ENCODE assay signal across 13 mouse cellular contexts in genomic region chr16:91173870-91174278, GRCm38 (mm10). TPM values are rescaled to one million over a fixed set of nuclear protein-coding genes. Genes with fewer than 3 reads are reported as not detected.
DNase-seq lines count a peak whose midpoint lies in the region; ATAC-seq and TF ChIP-seq lines count a peak whose summit lies in the region.
"Had no signal": no experiment of that assay in that cellular context is flagged by ENCODE, and none has a peak within 500 bp of the region (broad histone marks: within the 10 kb centered on the region; RNA-seq: fewer than 3 reads in every experiment).

No protein-coding gene starts in this region.

- 9% methylated on average over 3 of the region's 3 CpGs for WGBS in forebrain, postnatal 0 days
- 16% methylated on average over 3 of the region's 3 CpGs for WGBS in limb, embryonic 13.5 days
- WGBS in intestine, embryonic 15.5 days: 39% methylated on average over 3 of the region's 3 CpGs

- H3K36me3 ChIP-seq in forebrain, postnatal 0 days (ENCODE audit: insufficient read depth): no peaks in the 10 kb centered on the region
- no peaks in the 10 kb centered on the region for H3K36me3 ChIP-seq in limb, embryonic 13.5 days
- H3K36me3 ChIP-seq in intestine, embryonic 15.5 days: no peaks in the 10 kb centered on the region

- DNase-seq in left cerebral cortex, postnatal 4 days: peak; percentile 65
- no peak for DNase-seq in left cerebral cortex, adult 2 months (ENCODE audit: extremely low spot score in 1 of 2, low spot score in 2 of 2)
- DNase-seq in forebrain, postnatal 0 days: no peak
- no peak for DNase-seq in adrenal gland, adult (ENCODE audit: inconsistent age in 2 of 2, low spot score in 1 of 2)
- DNase-seq: kidney, postnatal 14 days; lung, adult 2 months had no signal

- peak; percentile 70 for ATAC-seq in forebrain, postnatal 0 days
- ATAC-seq in limb, embryonic 13.5 days (ENCODE audit: low FRiP score, low read depth): 0 out of 2 replicates have a peak, but pooled peaks have one; percentile 8
- no peak for ATAC-seq in megakaryocyte progenitor cell, adult 5-6 weeks (replicated peaks; ENCODE audit: poor library complexity)
- no peak for ATAC-seq in intestine, embryonic 15.5 days

- no peak for TF ChIP-seq CTCF in left cerebral cortex, adult 2 months (IDR thresholded peaks at IDR 0.05)
- no peak for TF ChIP-seq CTCF in forebrain, postnatal 0 days (IDR thresholded peaks at IDR 0.05; ENCODE audit: low read depth)

- no peak overlapping the region for H3K4me2 ChIP-seq in forebrain, postnatal 0 days (ENCODE audit: low read depth)
- H3K4me2 ChIP-seq in limb, embryonic 13.5 days (replicated peaks): no peak overlapping the region; the same call in 1 of the 2 replicates
- no peak overlapping the region for H3K4me2 ChIP-seq in intestine, embryonic 15.5 days (replicated peaks)

- H3K27ac ChIP-seq in left cerebral cortex, adult 2 months: no peak overlapping the region
- no peak overlapping the region for H3K27ac ChIP-seq in forebrain, postnatal 0 days (ENCODE audit: low read depth, low read length)
- no peak overlapping the region for H3K27ac ChIP-seq in limb, embryonic 13.5 days
- H3K27ac ChIP-seq in intestine, embryonic 15.5 days: no peak overlapping the region

- H3K4me3 ChIP-seq in left cerebral cortex, adult 2 months: no peak overlapping the region
- H3K4me3 ChIP-seq in forebrain, postnatal 0 days (ENCODE audit: low read depth, low read length): no peak overlapping the region
- H3K4me3 ChIP-seq in limb, embryonic 13.5 days: no peak overlapping the region
- no peak overlapping the region for H3K4me3 ChIP-seq in intestine, embryonic 15.5 days (replicated peaks)

- no peaks in the 10 kb centered on the region for H3K9me3 ChIP-seq in forebrain, postnatal 0 days (ENCODE audit: low read length)
- H3K9me3 ChIP-seq in limb, embryonic 13.5 days: no peaks in the 10 kb centered on the region
- H3K9me3 ChIP-seq in intestine, embryonic 15.5 days: no peaks in the 10 kb centered on the region

- H3K27me3 ChIP-seq in forebrain, postnatal 0 days (ENCODE audit: insufficient read depth, low read length): peaks cover 42% of the 10 kb centered on the region
- H3K27me3 ChIP-seq in limb, embryonic 13.5 days: peaks cover 58% of the 10 kb centered on the region
- peaks cover 19% of the 10 kb centered on the region; the same call in 1 of the 2 replicates for H3K27me3 ChIP-seq in intestine, embryonic 15.5 days (replicated peaks)

- intact Hi-C loops in left cerebral cortex, postnatal 4 days (cut with DNase I): no loop called here
- intact Hi-C loops in left cerebral cortex, adult 2 months (cut with DNase I): no loop called here

- no peaks in the 10 kb centered on the region for H3K4me1 ChIP-seq in forebrain, postnatal 0 days (ENCODE audit: insufficient read depth)
- peaks cover 24% of the 10 kb centered on the region for H3K4me1 ChIP-seq in limb, embryonic 13.5 days
- H3K4me1 ChIP-seq in intestine, embryonic 15.5 days (replicated peaks): no peaks in the 10 kb centered on the region; the same call in 1 of the 2 replicates

- H3K9ac ChIP-seq in forebrain, postnatal 0 days: no peak overlapping the region
- no peak overlapping the region for H3K9ac ChIP-seq in limb, embryonic 13.5 days
- no peak overlapping the region for H3K9ac ChIP-seq in intestine, embryonic 15.5 days

RNA-seq across cellular contexts. Expression of gene Olig2, which starts 51.4 kb away (rescaled TPM):
- 10 to 100 TPM; 30.9 to 34.9 TPM for total RNA-seq in left cerebral cortex, postnatal 4 days (2021)
- total RNA-seq in left cerebral cortex, adult 2 months (2021): 10 to 100 TPM; 21.8 to 22.3 TPM
- total RNA-seq in forebrain, postnatal 0 days (2014; rRNA removed): 32.8 and 41.0 TPM in 2 replicates
- polyA plus RNA-seq in forebrain, postnatal 0 days (2015; fragmentation: Nextera tagmentation; extraction: Ambion mirVana): 11.6 and 14.7 TPM in 2 replicates
- polyA plus RNA-seq in limb, embryonic 13.5 days (2015; fragmentation: Nextera tagmentation; extraction: Ambion mirVana): not detected in 2 replicates
- total RNA-seq in megakaryocyte progenitor cell, adult 5-6 weeks (2015): not detected in 2 replicates
- total RNA-seq in megakaryocyte progenitor cell, adult 5-6 weeks (2017): not detected in 2 replicates
- polyA plus RNA-seq in intestine, embryonic 15.5 days (2015; fragmentation: Nextera tagmentation; extraction: Ambion mirVana): not detected in 2 replicates
- total RNA-seq: CH12.LX; gastrocnemius, adult 8-10 months; heart, postnatal 10 days; monocyte, adult 5-6 weeks had no signal
- polyA plus RNA-seq: lung, adult 2 months had no signal

Comparison
In these comparisons a context has a peak if more than half of its experiments do, and no peak if none do; other contexts are left out.
1. ATAC-seq: peak in forebrain, postnatal 0 days (single experiment) and limb, embryonic 13.5 days (single experiment); none in megakaryocyte progenitor cell, adult 5-6 weeks (single experiment) and intestine, embryonic 15.5 days (single experiment).
2. RNA of gene Olig2, which starts 51.4 kb away (total RNA-seq): 30.9 to 34.9 TPM in left cerebral cortex, postnatal 4 days, 32.8 to 41.0 TPM in forebrain, postnatal 0 days and 21.8 to 22.3 TPM in left cerebral cortex, adult 2 months; not detected in megakaryocyte progenitor cell, adult 5-6 weeks; every median in the first group is over 10 times any median in the second.